Mouse (Mus musculus) inflammation-experienced regulatory T-cells, adult 6 months (primary cell): ENCODE results near the gene Pfdn4. TPM values are rescaled to one million over a fixed set of nuclear protein-coding genes. Genes with fewer than 3 reads are reported as not detected.

ENCODE experiments used
- ATAC-seq: one replicate; pipeline ENCODE4 v1.8.0; 2017
- polyA plus RNA-seq, 3 experiments: library from polyadenylated mRNA; unstranded; fragments of 100-300 nt; shearing (Covaris generic); gene quantifications; one replicate each; pipeline ENCODE4 v1.2.1; 2017

Gene Pfdn4
- polyA plus RNA-seq, 3 experiments from 2014 or later: 48.8 to 73.6 (median 49.4) TPM

DNA sequence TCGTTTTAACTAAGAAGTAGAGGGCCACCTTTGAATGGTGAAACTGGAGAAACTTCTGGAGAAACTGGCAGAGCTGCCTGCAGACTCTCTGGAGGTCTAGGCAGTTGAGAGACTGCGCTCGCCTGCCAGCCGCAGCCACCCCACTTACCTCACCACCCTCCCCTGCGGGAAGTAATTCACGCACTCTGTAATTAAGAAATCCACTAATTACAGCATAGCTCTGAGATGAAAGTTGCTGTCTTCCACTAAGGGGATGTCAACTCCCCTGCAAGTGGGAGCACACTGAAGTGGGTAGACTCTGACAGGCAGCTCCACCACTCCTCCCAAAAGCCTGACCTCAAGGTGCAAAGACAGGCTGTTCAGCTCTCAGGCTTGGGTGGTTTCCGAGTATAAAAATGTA lies 55.9 kb downstream of the Pfdn4 start:
- ATAC-seq: no peak

GRCm38 (mm10) chr2:170563956-170564855 lies 68.0 kb downstream of the Pfdn4 start:
- no peak for ATAC-seq

GRCm38 (mm10) chr2:170564995-170565394 lies 68.8 kb downstream of the Pfdn4 start:
- no peak for ATAC-seq

Other genes starting within 250 kb of the Pfdn4 start
- gene Bcas1, start 68.6 kb upstream of the Pfdn4 start, polyA plus RNA-seq: 1 to 10 TPM; 2.5 to 4.5 (median 3.6) TPM
- not detected for gene Cyp24a1, start 717 bp downstream of the Pfdn4 start, polyA plus RNA-seq
- not detected for gene 4930470P17Rik, start 105.6 kb downstream of the Pfdn4 start, polyA plus RNA-seq
- gene Dok5, start 235.4 kb downstream of the Pfdn4 start, polyA plus RNA-seq: not detected